Mouse (Mus musculus) myocyte (in vitro differentiated cells): ENCODE results near the gene Foxn1.

Source experiments
- CEBPB ChIP-seq: IDR thresholded peaks from 2 replicates; pipeline ENCODE4 v1.6.1; 2011; ENCODE audit warnings: mild to moderate bottlenecking, moderate library complexity; ENCODE audit not compliant: poor library complexity, insufficient read depth, severe bottlenecking
- E2F4 ChIP-seq: IDR thresholded peaks from one replicate; pipeline ENCODE4 v1.6.1; 2011; ENCODE audit warnings: mild to moderate bottlenecking, control low read depth, moderate library complexity; ENCODE audit not compliant: insufficient read depth
- USF1 ChIP-seq: IDR thresholded peaks from one replicate; pipeline ENCODE4 v1.6.1; 2011; ENCODE audit warnings: low read depth, mild to moderate bottlenecking, control low read depth, moderate library complexity

GRCm38 (mm10) chr11:78430195-78430878 lies 44.0 kb upstream of the Foxn1 start:
- no peak for TF ChIP-seq CEBPB
- no peak for TF ChIP-seq E2F4
- TF ChIP-seq USF1: no peak
